Mouse (Mus musculus) brain, embryonic 18.5 days (tissue): ENCODE data around the gene Cfap73.

Source experiments
- DNase-seq: peaks from one replicate; pipeline ENCODE4 v3.0.0-alpha.2; 2012; ENCODE audit warnings: low read depth, low spot score

Gene Cfap73

DNA sequence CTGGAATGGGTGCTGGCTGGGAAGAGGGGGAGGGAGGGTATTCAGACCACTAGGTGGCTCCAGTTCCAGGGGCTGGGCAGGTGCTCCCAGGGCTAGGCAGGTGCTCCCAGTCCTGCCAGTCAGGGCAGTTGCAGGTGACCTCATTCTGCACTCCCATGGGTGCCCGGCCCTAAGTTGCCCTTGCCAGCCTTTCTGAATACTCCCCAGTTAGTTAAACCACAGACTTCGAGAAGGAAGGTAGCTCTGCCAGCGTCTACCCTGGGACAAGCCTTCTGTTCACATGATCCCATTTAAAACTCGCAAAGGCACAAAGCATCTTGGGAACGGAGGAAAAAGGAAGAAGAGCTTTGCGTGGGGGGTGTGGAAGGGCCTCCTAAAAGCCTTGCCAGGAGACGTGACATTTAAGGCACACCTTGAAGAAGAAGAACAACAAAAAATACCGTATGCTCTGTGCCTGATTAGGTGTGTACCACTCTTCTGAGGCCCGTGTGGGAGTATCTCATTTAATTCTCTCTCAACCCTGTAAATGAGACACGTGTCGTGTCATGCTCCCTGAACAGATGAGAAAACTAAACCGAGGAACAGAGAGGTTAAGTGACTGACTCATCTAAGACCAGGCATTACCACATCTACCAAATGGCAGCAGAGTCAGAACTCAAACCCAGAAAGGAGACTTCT lies 13.9 kb upstream of the Cfap73 start:
- DNase-seq, result no peak

DNA sequence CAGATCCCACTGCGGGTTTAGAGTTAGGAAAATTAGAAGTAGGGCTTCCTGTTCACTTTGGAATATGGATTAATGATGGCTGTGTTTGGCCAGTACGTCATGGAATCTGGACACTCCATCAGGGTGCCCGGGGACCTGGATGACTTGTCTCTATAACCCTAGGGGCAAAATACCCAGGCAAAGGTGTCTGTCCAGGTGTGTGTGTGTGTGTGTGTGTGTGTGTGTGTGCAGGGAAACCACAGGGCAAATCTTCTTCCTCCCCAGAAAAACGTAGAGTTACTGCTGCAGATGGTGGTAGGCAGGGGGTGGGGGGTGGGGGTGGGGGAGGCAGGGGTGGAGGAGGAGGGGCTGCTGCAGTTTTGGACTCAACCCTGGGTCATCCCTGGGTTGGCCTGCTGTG lies 13.3 kb upstream of the Cfap73 start:
- DNase-seq, result no peak

DNA sequence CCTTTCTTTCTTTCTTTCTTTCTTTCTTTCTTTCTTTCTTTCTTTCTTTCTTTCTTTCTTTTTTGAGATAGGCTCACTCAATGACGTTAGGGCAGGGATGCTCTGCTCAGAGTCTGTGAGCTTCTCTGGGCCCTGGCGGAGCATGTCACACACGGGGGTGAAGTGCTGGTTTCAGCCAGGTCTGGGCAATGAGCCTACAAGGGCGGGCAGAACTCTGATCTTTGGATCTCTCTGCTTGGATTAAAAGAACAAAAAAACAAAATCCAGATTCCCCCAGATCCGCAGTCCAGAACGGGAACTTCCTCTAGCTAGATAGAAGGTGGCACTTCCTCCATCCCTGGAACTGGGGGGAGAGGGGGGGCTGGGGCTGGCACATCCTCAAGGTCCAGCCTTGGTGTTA lies 11.8 kb upstream of the Cfap73 start:
- no peak for DNase-seq

DNA sequence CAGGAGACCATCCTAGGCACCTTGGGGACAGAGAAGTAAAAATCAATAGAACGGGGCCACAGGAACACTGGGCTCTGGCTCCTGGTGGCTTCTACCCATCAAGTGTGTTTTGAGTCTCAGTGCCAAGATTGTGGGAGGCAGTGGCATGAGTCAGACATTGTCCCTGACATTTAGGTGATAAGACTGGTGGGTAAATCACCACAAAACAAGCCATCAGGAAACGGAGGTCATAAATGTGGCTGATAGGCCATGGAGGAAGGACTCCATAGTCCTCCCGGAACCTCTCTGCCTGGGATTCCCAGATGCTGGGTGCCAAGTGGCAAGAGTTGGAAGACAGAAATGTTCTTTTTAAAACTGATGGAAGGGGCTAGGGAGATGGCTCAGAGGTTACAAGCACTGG lies 10.2 kb upstream of the Cfap73 start:
- no peak for DNase-seq

DNA sequence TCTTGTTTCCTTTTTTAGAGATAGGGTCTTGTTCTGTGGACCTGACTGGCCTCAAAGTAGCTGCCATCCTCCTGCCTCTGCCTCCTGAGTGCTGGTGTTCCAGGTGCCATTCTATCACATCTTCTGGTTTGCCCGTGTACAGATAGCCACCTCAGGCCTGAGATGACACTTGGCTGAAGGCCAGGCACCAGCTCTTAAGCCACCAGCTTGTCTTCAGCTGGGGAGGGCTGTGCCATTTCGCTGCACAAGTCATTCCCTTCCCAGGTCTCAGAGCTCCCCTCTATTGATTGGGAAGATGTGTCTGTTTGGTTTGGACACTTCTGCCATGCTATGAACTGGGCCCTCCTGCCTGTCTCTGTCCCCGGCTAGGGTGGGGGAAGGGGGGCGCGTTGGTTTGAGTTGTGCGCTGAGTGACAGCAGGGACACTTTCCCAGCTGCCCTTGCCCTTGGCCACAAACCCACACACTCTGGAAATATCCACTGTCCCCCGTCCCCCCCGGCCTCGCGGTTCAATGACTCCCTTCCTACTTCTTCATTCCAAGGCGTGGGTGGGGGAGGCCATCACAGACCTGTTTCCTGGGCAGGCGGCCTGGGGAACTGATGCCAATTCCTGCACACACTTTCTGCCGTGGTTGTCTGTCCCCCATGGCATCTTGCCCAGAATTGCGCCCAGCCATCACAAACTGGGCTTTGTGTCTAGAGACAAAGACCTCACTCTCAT lies 9.5 kb upstream of the Cfap73 start:
- DNase-seq, result no peak

DNA sequence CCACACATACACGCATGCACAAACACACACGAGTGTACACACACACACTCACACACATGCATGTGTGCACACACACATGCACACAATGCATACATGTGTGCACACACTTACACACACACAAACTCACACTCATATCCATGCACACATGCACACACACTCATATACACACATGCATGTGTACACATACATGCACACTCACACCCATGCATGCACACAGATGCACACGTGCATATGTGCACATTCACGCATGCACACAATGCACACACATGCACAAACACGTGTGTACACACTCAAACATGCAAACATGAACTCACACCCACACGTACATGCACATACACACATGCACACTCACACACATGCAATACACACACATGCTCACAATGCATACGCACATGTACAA lies 6.1 kb upstream of the Cfap73 start:
- DNase-seq, result no peak

DNA sequence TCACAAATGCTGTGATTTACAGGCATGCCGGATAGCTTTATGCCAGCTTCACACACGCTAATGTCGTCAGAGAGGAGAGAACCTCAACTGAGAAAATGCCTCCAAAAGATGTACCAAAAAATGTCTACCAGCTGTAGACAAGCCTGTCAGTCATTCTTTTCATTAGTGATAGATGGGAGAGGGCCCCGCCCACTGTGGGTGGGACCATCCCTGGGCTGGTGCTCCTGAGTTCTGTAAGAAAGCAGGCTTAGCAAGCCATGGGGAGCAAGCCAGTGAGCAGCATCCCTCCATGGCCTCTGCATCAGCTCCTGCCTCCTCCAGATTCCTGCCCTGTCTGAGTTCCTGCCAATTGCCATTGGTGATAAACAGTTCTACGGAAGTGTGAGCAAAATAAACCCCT lies 1.6 kb upstream of the Cfap73 start:
- DNase-seq, result no peak

DNA sequence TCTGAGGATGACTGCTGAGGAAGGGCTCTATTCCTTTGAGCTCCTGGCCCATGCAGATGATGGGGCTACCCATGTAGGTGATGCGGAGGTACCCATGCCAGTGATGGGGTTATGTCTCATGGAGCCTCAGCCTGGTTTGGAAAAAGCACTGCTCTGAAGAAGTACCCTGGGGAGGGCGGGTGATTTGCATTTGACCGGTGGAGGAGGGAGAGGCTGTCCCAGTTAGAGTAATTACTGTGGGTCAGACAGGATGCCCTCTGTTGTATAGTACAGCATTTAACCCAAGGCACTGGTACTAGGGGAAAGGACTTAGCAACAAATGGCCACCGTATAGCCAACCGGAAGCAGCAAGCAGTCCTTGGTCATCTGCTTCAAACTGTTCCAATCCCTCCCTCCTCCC lies 825 bp upstream of the Cfap73 start:
- DNase-seq, result no peak

DNA sequence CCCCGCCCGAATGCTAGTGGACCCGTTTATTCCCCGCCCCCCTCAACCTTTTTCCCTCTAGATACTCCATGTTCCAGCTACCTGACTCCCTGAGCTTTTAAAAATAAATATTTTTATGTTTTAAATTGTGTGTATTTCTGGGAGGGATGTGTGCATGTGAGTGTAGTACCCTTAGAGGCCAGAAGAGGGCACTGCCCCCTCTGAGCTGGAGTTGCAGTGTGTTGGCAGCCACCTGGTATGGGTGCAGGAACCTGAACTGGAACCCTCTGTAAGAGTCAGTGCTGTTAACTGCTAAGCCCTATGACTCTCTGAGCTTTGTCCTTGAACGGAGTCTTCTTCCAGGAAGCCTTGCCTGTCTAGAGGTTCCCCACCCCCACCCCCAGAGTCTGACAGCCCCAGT lies 2.1 kb downstream of the Cfap73 start:
- no peak for DNase-seq

DNA sequence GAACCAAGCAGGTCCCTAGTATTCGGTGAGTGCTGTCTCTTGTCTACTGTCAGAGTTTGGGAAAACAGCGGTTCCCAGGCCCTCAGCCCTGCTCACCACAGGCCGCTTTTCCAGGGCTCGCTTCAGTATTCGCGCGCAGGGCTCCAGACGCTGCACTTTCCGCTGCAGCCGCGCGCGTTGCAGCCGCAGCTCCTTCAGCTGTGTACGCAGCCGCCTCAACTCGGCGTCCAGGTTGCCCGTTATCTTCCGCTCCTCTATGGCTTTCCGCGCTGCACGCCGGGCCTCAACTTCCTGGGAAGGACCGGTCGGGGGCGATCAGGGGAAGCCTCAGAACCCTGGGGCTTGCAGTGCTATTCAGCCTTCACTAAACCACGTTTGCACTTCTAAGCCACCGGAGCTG lies 2.9 kb downstream of the Cfap73 start:
- no peak for DNase-seq

DNA sequence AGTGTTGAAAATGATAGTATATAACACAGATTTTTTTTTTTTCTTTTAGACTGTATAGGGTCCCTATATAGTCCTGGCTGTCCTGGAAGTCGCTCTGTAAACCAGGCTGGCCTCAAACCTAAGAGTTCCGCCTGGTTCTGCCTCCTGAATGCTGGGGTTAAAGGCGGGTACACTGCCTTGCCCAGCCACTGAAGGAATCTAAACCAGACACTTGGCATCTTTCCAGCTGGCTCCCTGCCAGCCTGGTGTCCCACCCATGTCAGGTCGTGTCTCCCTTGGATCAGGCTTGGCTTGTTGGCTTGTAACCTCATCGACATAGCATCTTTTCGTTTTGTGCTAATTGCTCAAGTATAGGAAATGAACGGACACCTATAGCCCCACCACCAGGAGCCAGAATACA lies 5.4 kb downstream of the Cfap73 start:
- DNase-seq, result no peak

DNA sequence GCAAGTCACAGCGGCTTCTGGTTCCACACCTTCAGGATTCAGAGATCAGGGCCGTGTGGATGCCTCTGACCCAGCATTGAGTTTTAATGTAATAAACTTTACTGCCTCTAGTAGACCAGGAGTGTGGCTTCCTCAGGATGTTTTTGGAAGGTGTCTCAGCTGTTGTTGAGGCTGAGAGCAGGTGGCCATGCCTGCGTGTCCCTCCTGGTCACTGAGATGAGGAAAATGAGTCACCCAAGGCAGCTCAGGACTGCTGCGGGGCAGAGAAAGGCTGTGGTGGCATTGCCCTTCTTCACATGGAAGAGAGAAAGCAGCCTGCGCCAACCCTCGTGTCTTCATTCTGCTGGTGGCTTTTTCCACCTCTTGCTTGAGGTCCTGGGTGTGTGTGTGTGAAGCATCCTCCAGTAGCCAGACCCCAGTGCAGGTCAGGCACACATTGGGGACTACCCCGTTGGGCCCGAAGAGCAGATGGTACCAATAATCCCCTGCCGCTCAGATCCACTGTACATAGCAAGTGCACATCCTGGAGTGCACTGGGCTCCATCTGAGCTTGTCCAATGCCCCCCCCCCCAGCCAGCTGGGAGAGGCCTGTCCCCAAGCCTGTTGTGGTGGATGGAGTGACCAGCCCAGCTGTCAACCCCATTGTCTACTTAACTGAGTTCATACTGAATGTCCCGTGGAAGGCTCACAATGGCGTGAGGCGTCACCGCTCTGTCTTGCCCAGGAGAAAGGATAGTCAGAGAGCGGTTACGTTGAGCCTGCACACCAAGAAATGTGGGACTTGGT lies 6.3 kb downstream of the Cfap73 start:
- DNase-seq, result no peak

DNA sequence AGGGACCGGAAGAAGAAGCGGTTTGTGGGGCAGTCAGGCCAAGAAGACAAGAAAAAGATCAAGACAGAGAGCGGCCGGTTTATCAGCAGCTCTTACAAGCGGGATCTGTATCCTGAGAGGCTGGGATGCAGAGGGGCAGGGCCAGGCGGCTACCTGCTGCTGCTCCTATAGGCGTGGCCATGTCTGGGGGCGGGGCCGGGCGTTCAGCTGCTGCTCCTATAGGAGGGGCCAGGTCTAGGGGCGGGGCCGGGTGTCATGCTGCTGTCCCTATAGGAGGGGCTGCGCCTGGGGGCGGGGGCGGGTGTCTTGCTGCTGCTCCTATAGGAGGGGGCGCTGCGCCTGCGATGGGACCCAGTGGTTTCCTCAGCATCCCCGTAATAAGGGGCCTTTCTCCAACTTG lies 7.6 kb downstream of the Cfap73 start:
- no peak for DNase-seq

DNA sequence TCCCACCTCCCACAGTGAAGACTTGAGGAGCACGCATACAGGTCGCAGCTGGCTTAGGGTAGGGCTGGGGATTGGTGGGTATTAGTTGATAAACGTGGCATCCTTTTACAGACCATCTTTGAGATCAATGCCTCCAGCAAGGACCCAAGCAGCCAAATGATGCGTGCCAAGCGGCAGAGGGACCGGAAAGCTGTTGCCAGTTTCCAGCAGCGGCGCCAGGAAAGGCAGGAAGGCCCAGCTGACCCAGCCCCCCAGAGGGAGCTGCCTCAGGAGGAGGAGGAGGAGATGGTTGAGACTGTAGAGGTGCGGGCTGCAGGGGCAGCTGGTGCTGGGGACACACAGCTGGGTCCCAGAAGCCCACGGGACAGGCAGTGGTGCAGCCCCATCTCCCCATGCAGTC lies 9.6 kb downstream of the Cfap73 start:
- DNase-seq, result no peak

DNA sequence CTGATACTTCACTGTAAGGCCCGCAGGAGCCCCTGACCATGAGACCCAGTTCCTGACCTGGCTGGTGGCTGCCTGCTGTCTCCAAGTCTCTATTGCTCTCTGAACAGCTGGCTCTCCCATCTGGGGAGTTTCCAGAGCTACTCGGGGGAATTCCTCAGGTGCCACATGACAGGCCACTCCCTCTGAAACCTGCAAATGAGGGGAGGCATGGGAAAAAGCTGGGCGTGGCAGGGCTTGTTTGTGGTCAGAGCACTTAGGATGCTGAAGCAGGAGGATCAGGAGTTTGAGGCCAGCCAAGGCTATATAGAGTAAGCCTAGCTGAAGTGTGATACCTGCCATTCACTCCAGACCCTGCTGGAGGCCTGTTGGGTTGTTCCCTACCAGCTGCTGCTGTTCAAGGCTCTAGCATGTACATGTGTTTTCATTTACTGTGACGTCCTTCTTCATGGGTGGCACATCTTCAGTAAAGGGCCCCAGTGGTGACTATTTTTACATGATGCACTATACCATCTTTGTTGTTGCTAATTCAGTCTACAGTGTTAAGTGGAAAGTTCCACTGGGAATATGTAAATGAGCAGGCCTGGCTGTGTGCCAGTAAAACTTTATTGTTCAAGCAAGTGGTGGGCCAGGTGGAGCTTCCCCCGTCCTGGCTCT lies 11.7 kb downstream of the Cfap73 start:
- DNase-seq, result no peak

DNA sequence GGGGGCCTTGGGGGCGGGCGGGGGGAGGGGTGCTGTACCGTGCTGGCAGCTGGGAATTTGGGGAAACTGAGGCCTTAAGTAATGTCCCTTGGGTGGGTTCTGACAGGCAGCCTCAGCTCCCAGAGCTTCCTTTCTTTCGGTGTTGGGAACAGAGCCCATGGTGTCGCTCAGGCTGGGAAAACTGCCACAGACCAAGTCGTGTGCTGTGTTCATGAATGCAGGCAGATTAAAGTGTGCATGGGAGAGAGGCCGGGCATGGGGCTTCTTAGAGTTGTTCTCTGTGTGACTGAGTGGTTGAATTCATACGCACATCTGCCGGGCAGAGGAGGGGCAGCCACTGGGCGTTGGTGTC lies 12.2 kb downstream of the Cfap73 start:
- no peak for DNase-seq

DNA sequence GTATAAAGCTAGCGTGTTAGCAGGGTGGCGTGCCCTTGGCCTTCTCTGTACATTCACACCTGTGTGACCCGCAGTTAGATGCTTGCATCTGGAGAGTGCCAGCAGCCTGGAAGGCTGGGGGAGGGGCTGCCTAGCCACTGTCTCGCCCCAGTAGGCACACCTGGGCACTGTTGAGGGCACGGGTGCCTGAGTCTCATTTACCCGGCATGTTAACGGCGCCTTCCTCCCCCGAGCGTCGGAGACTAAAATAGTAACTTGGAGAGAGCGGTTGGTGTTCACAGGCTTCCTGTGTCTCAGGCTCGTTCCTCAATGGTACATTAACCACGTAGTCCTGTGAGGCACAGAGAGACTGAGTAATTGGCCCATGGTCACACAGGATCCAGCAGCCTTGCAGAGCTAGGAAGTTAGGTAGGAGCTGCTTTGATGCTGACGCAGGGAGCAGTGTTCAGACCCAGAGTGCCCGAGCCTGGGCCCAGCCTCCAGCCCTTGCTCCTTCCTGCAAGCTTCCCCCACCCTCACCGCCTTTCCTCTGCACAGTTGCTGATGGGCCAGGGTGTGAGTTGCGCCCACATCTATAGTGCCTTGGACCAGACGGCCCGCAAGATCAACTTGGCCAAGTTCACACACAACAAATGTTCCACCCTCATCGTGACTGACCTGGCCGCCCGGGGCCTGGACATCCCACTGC lies 12.8 kb downstream of the Cfap73 start:
- no peak for DNase-seq

DNA sequence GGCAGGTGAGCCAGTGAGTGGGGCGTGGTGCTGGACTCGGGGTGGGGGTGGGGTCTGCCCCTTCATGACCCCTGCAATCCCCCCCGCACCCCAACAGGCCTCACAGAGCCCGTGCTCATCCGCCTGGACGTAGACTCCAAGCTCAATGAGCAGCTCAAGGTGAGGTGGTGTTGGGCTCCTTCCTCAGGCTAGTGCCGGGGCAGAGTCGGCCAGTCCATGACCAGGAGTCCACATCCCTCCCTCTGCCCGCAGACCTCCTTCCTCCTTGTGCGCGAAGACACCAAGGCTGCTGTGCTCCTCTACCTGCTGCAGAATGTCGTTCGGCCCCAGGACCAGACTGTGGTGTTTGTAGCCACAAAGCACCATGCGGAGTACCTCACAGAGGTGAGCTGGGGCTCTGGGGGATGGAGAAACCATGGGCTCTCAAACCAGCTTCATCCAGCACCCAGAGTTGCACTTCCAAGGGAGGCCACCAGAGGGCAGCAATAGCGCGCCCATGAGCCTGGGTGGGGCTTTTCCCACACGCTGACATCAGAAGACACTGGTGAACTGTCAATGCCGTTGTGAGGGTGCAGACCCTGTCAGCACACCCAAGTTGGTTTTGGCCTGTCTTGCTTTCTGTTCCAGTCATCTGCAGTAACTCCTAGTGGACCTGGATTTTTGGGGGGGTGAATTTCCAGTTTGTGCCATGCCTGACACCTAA lies 13.5 kb downstream of the Cfap73 start:
- DNase-seq, result no peak

DNA sequence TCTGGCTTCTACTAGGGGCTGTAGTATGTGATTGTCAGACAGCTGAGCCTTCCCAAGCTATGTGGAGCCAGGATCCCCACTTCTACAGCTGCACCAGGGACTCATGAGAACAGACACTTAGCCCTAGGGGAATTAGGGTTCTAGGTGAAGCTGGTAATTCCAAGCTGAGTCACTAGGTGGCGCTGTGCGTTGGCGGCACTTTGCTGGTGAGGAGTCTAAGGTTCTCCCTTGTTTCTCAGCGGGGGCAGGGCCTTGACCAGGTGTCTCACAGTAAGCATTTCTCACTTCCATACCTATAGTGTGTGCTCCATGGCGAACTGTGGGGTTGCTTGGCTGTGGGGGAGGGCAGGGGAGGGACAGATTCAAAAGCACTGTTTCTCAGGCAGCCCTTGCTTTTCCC lies 14.8 kb downstream of the Cfap73 start:
- no peak for DNase-seq

DNA sequence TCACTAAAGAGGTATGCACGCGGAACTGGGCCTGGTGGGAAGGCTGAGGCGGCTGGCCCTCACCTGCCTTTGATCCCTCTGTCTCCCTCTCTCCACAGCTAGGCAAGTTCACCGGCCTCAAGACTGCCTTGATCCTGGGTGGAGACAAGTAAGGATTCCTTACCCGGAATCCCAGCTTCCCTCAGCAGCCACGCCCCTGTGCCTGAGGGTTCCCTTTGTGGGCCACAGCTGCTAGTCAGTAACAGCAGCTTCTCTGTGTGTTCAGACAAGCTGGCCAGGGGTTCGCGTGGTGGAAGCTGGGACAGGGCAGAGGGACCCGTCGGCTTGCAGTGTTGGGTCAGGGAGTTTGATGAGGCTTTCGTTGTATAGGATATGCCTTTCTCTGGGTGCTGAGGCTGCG lies 15.3 kb downstream of the Cfap73 start:
- no peak for DNase-seq

DNA sequence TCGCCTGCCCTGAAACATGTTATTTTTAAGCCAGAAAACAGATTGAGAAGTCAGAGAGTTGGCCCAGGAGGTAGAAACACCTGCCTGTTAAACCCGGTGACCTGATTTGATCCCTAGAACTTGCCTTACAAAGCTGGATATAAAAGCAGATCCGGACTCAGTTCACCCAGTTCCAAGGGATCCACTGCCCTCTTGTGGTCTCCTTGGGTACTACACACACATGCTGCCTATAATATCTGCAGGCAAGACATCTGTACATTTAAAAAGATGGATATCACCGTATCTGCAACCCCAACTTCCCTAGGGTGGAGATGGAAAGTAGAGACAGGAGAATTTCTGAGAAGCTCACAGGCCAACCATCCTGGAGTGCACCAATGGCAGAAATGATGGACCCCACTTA lies 18.1 kb downstream of the Cfap73 start:
- DNase-seq, result no peak
